Mouse (Mus musculus): Measurements from ENCODE around the gene Mta3. TPM values are rescaled to one million over a fixed set of nuclear protein-coding genes. Genes with fewer than 3 reads are reported as not detected.

The Mta3 gene
- polyA plus RNA-seq, 1 experiment from 2014 or later: 63.0 TPM

- Histone ChIP-seq H3K4me3 (ENCODE audit: low read depth, low read length) (no peak overlapping the region), H3K4me2 (peak overlapping the region; percentile 17), H3K36me3 (ENCODE audit: control insufficient read depth, insufficient read depth, low read length) (no peaks in the 10 kb centered on the region; the same call in 1 of the 2 replicates), H3K9me3 (ENCODE audit: control insufficient read depth, low read length) (no peaks in the 10 kb centered on the region), H3K4me1 (replicated peaks; ENCODE audit: control insufficient read depth, insufficient read depth, low read length) (peaks cover 31% of the 10 kb centered on the region), H3K27ac (ENCODE audit: low read depth, low read length) (peak overlapping the region; percentile 71), H3K9ac (ENCODE audit: low read depth, low read length) (no peak overlapping the region), H3K27me3 (replicated peaks; ENCODE audit: control insufficient read depth, insufficient read depth, low read length) (no peaks in the 10 kb centered on the region)
- no peak for ATAC-seq (replicated peaks; ENCODE audit: low FRiP score)
- DNase-seq (ENCODE audit: low spot score): no peak
- WGBS: 61% methylated on average over 21 of the region's 21 CpGs
Measured at GRCm38 (mm10) chr17:83846301-83847021, 140.5 kb downstream of the Mta3 start.

GRCm38 (mm10) chr17:83847100-83847499, 141.1 kb downstream of the Mta3 start:
- 75% methylated on average over 6 of the region's 6 CpGs for WGBS
- H3K4me3 ChIP-seq (ENCODE audit: low read depth, low read length): no peak overlapping the region
- H3K4me1 ChIP-seq (replicated peaks; ENCODE audit: control insufficient read depth, insufficient read depth, low read length): peaks cover 31% of the 10 kb centered on the region
- H3K4me2 ChIP-seq: peak overlapping the region; percentile 17; the same call in 1 of the 2 replicates
- no peaks in the 10 kb centered on the region; the same call in 1 of the 2 replicates for H3K36me3 ChIP-seq (ENCODE audit: control insufficient read depth, insufficient read depth, low read length)
- H3K9me3 ChIP-seq (ENCODE audit: control insufficient read depth, low read length): no peaks in the 10 kb centered on the region
- ATAC-seq (replicated peaks; ENCODE audit: low FRiP score) (no peak), DNase-seq (ENCODE audit: low spot score) (no peak)
- 0 out of 2 replicates have a peak overlapping the region, but pooled peaks have one; percentile 23 for H3K9ac ChIP-seq (ENCODE audit: low read depth, low read length)
- H3K27me3 ChIP-seq (replicated peaks; ENCODE audit: control insufficient read depth, insufficient read depth, low read length): no peaks in the 10 kb centered on the region
- peak overlapping the region; percentile 71 for H3K27ac ChIP-seq (ENCODE audit: low read depth, low read length)

- DNase-seq (ENCODE audit: low spot score) (no peak), ATAC-seq (replicated peaks; ENCODE audit: low FRiP score) (peak; percentile 59; the same call in 1 of the 2 replicates)
- Histone ChIP-seq H3K9ac (ENCODE audit: low read depth, low read length) (peak within 1 kb of the TSS; percentile 23; the same call in 1 of the 2 replicates), H3K27me3 (replicated peaks; ENCODE audit: control insufficient read depth, insufficient read depth, low read length) (no peaks in the 10 kb centered on the region), H3K9me3 (ENCODE audit: control insufficient read depth, low read length) (no peaks in the 10 kb centered on the region), H3K27ac (ENCODE audit: low read depth, low read length) (peak within 1 kb of the TSS; percentile 71), H3K4me1 (replicated peaks; ENCODE audit: control insufficient read depth, insufficient read depth, low read length) (peaks cover 31% of the 10 kb centered on the region), H3K4me3 (ENCODE audit: low read depth, low read length) (no peak within 1 kb of the TSS), H3K36me3 (ENCODE audit: control insufficient read depth, insufficient read depth, low read length) (no peaks in the 10 kb centered on the region), H3K4me2 (peak within 1 kb of the TSS; percentile 20)
- 64% methylated on average over 3 of the region's 3 CpGs for WGBS
Measured at GRCm38 (mm10) chr17:83847815-83848214, 141.9 kb downstream of the Mta3 start, which contains the start of gene Haao. Gene Haao, minus strand, starts transcription at chr17:83847963.

GRCm38 (mm10) chr17:83848482-83848881, 142.5 kb downstream of the Mta3 start:
- no peaks in the 10 kb centered on the region for H3K9me3 ChIP-seq (ENCODE audit: control insufficient read depth, low read length)
- H3K36me3 ChIP-seq (ENCODE audit: control insufficient read depth, insufficient read depth, low read length): no peaks in the 10 kb centered on the region
- no peak for DNase-seq (ENCODE audit: low spot score)
- H3K4me3 ChIP-seq (ENCODE audit: low read depth, low read length): no peak overlapping the region
- no peak overlapping the region for H3K4me2 ChIP-seq
- peak overlapping the region; percentile 64; the same call in 1 of the 2 replicates for H3K27ac ChIP-seq (ENCODE audit: low read depth, low read length)
- H3K9ac ChIP-seq (ENCODE audit: low read depth, low read length): no peak overlapping the region
- H3K27me3 ChIP-seq (replicated peaks; ENCODE audit: control insufficient read depth, insufficient read depth, low read length): no peaks in the 10 kb centered on the region
- peaks cover 31% of the 10 kb centered on the region for H3K4me1 ChIP-seq (replicated peaks; ENCODE audit: control insufficient read depth, insufficient read depth, low read length)
- WGBS: 44% methylated on average over 4 of the region's 4 CpGs
- no peak for ATAC-seq (replicated peaks; ENCODE audit: low FRiP score)

GRCm38 (mm10) chr17:83849081-83849675, 143.2 kb downstream of the Mta3 start:
- Histone ChIP-seq H3K9ac (ENCODE audit: low read depth, low read length) (no peak overlapping the region), H3K9me3 (ENCODE audit: control insufficient read depth, low read length) (no peaks in the 10 kb centered on the region), H3K4me1 (replicated peaks; ENCODE audit: control insufficient read depth, insufficient read depth, low read length) (peaks cover 28% of the 10 kb centered on the region), H3K27me3 (replicated peaks; ENCODE audit: control insufficient read depth, insufficient read depth, low read length) (no peaks in the 10 kb centered on the region), H3K4me3 (ENCODE audit: low read depth, low read length) (no peak overlapping the region), H3K27ac (ENCODE audit: low read depth, low read length) (no peak overlapping the region), H3K36me3 (ENCODE audit: control insufficient read depth, insufficient read depth, low read length) (no peaks in the 10 kb centered on the region), H3K4me2 (no peak overlapping the region)
- WGBS: 70% methylated on average over 12 of the region's 12 CpGs
- no peak for ATAC-seq (replicated peaks; ENCODE audit: low FRiP score)
- DNase-seq (ENCODE audit: low spot score): no peak

- Histone ChIP-seq H3K27ac (ENCODE audit: low read depth, low read length) (no peak overlapping the region), H3K4me3 (ENCODE audit: low read depth, low read length) (no peak overlapping the region), H3K9me3 (ENCODE audit: control insufficient read depth, low read length) (no peaks in the 10 kb centered on the region), H3K27me3 (replicated peaks; ENCODE audit: control insufficient read depth, insufficient read depth, low read length) (no peaks in the 10 kb centered on the region), H3K4me1 (replicated peaks; ENCODE audit: control insufficient read depth, insufficient read depth, low read length) (peaks cover 28% of the 10 kb centered on the region), H3K36me3 (ENCODE audit: control insufficient read depth, insufficient read depth, low read length) (no peaks in the 10 kb centered on the region), H3K9ac (ENCODE audit: low read depth, low read length) (no peak overlapping the region; the same call in 1 of the 2 replicates), H3K4me2 (no peak overlapping the region; the same call in 1 of the 2 replicates)
- WGBS: 77% methylated on average over 5 of the region's 5 CpGs
- DNase-seq (ENCODE audit: low spot score) (no peak), ATAC-seq (replicated peaks; ENCODE audit: low FRiP score) (no peak)
Measured at GRCm38 (mm10) chr17:83849717-83850116, 143.8 kb downstream of the Mta3 start.

GRCm38 (mm10) chr17:83850458-83850857, 144.5 kb downstream of the Mta3 start:
- no peaks in the 10 kb centered on the region for H3K9me3 ChIP-seq (ENCODE audit: control insufficient read depth, low read length)
- no peaks in the 10 kb centered on the region for H3K27me3 ChIP-seq (replicated peaks; ENCODE audit: control insufficient read depth, insufficient read depth, low read length)
- H3K4me1 ChIP-seq (replicated peaks; ENCODE audit: control insufficient read depth, insufficient read depth, low read length): peaks cover 24% of the 10 kb centered on the region
- DNase-seq (ENCODE audit: low spot score): peak; percentile 81
- peak overlapping the region; percentile 21 for H3K4me2 ChIP-seq
- peak overlapping the region; percentile 0; the same call in 1 of the 2 replicates for H3K9ac ChIP-seq (ENCODE audit: low read depth, low read length)
- H3K27ac ChIP-seq (ENCODE audit: low read depth, low read length): no peak overlapping the region
- ATAC-seq (replicated peaks; ENCODE audit: low FRiP score): no peak
- no peak overlapping the region for H3K4me3 ChIP-seq (ENCODE audit: low read depth, low read length)
- no peaks in the 10 kb centered on the region for H3K36me3 ChIP-seq (ENCODE audit: control insufficient read depth, insufficient read depth, low read length)
- WGBS: 12% methylated on average over 9 of the region's 9 CpGs

- WGBS: 82% methylated on average over 5 of the region's 5 CpGs
- no peak overlapping the region for H3K9ac ChIP-seq (ENCODE audit: low read depth, low read length)
- H3K9me3 ChIP-seq (ENCODE audit: control insufficient read depth, low read length): no peaks in the 10 kb centered on the region
- no peaks in the 10 kb centered on the region for H3K27me3 ChIP-seq (replicated peaks; ENCODE audit: control insufficient read depth, insufficient read depth, low read length)
- DNase-seq (ENCODE audit: low spot score) (no peak), ATAC-seq (replicated peaks; ENCODE audit: low FRiP score) (no peak)
- no peaks in the 10 kb centered on the region for H3K36me3 ChIP-seq (ENCODE audit: control insufficient read depth, insufficient read depth, low read length)
- H3K4me3 ChIP-seq (ENCODE audit: low read depth, low read length): no peak overlapping the region
- H3K4me2 ChIP-seq: no peak overlapping the region
- peaks cover 21% of the 10 kb centered on the region for H3K4me1 ChIP-seq (replicated peaks; ENCODE audit: control insufficient read depth, insufficient read depth, low read length)
- H3K27ac ChIP-seq (ENCODE audit: low read depth, low read length): no peak overlapping the region
Measured at GRCm38 (mm10) chr17:83850864-83851263, 144.9 kb downstream of the Mta3 start.

All from liver, embryonic 11.5 days (tissue).